Mouse (Mus musculus): ENCODE measurements around the gene Tigd4.

- TF ChIP-seq EP300 (IDR thresholded peaks at IDR 0.05; ENCODE audit: low read depth), result no peak
- TF ChIP-seq CTCF (IDR thresholded peaks at IDR 0.05; ENCODE audit: low read depth), result no peak
Measured at GRCm38 (mm10) chr3:84555780-84556179, 37.6 kb upstream of the Tigd4 start.
